Mouse (Mus musculus) CH12.LX (cell line): Measurements from ENCODE around the gene Olfr1202.

Source experiments
- BHLHE40 ChIP-seq: IDR thresholded peaks from 2 replicates; pipeline ENCODE4 v1.6.1; 2011; ENCODE audit warnings: mild to moderate bottlenecking, low read depth, low read length, improper control_type of control experiment
- CTCF ChIP-seq, 2 experiments: IDR thresholded peaks in 1 of 2; conservative IDR thresholded peaks in 1 of 2; 2 replicates each; pipeline ENCODE4 v1.5.1; 2011 to 2012; ENCODE audit warnings: low read depth in 2 of 2, low read length in 2 of 2, improper control_type of control experiment in 1 of 2, inconsistent platforms in 1 of 2, mild to moderate bottlenecking in 1 of 2, moderate library complexity in 1 of 2
- E2F4 ChIP-seq: IDR thresholded peaks from 2 replicates; pipeline ENCODE4 v1.6.1; 2011; ENCODE audit warnings: low read depth, low read length, improper control_type of control experiment; ENCODE audit not compliant: insufficient replicate concordance
- ELF1 ChIP-seq: IDR thresholded peaks from 2 replicates; pipeline ENCODE4 v1.6.1; 2014; ENCODE audit warnings: low read depth, mild to moderate bottlenecking, inconsistent platforms, low read length, improper control_type of control experiment
- HCFC1 ChIP-seq: IDR thresholded peaks from 2 replicates; pipeline ENCODE4 v1.6.1; 2012; ENCODE audit warnings: low read depth, mild to moderate bottlenecking, inconsistent platforms, low read length, improper control_type of control experiment
- JUND ChIP-seq: conservative IDR thresholded peaks from 2 replicates; pipeline ENCODE4 v1.6.1; 2011; ENCODE audit warnings: low read depth, low read length, improper control_type of control experiment
- MEF2A ChIP-seq: IDR thresholded peaks from 2 replicates; pipeline ENCODE4 v1.6.1; 2014; ENCODE audit warnings: low read depth, mild to moderate bottlenecking, inconsistent platforms, low read length, improper control_type of control experiment, borderline replicate concordance
- MXI1 ChIP-seq: IDR thresholded peaks from 2 replicates; pipeline ENCODE4 v1.6.1; 2011; ENCODE audit warnings: mild to moderate bottlenecking, low read depth, low read length, improper control_type of control experiment
- POLR2A ChIP-seq: IDR thresholded peaks from 2 replicates; pipeline ENCODE4 v1.6.1; 2011; ENCODE audit warnings: low read depth, mild to moderate bottlenecking, improper control_type of control experiment, low read length
- RAD21 ChIP-seq: IDR thresholded peaks from 2 replicates; pipeline ENCODE4 v1.6.1; 2011; ENCODE audit warnings: low read depth, mild to moderate bottlenecking, low read length, improper control_type of control experiment, moderate library complexity
- SIN3A ChIP-seq: IDR thresholded peaks from 2 replicates; pipeline ENCODE4 v1.6.1; 2012; ENCODE audit warnings: low read length, improper control_type of control experiment, inconsistent platforms
- TCF12 ChIP-seq: IDR thresholded peaks from 2 replicates; pipeline ENCODE4 v1.6.1; 2014; ENCODE audit warnings: low read depth, mild to moderate bottlenecking, inconsistent platforms, low read length, improper control_type of control experiment
- ZNF384 ChIP-seq: IDR thresholded peaks from 2 replicates; pipeline ENCODE4 v1.6.1; 2012; ENCODE audit warnings: low read depth, low read length, improper control_type of control experiment, inconsistent platforms

GRCm38 (mm10) chr2:88829437-88829836 is 15.1 kb downstream of the Olfr1202 start, which contains the start of gene Olfr1205:
- no peak for TF ChIP-seq RAD21
- TF ChIP-seq POLR2A: no peak
- TF ChIP-seq SIN3A: no peak
- TF ChIP-seq CTCF (conservative IDR thresholded peaks at IDR 0.05 in 1 of 2, IDR thresholded peaks at IDR 0.05 in 1 of 2; ENCODE audit: low read depth in 2 of 2, low read length in 2 of 2): no peak
- TF ChIP-seq MXI1: no peak
- TF ChIP-seq E2F4: no peak
- TF ChIP-seq MEF2A: no peak
- TF ChIP-seq ELF1: no peak
- TF ChIP-seq JUND: no peak
- no peak for TF ChIP-seq ZNF384
- no peak for TF ChIP-seq HCFC1
- no peak for TF ChIP-seq BHLHE40
- no peak for TF ChIP-seq TCF12
